Mouse (Mus musculus) left cerebral cortex, adult 2 months (tissue): ENCODE results near the gene Rbm33. TPM values are rescaled to one million over a fixed set of nuclear protein-coding genes. Genes with fewer than 3 reads are reported as not detected.

Source experiments
- DNase-seq, 2 experiments: peaks; one replicate each; pipeline ENCODE4 v3.0.0; 2021 to 2022; ENCODE audit warnings: low spot score in 2 of 2, mixed read lengths in 1 of 2; ENCODE audit errors: extremely low spot score in 1 of 2
- H3K27ac ChIP-seq: fragments of 200-600 bp; 2 replicates; pipeline ENCODE4 v1.8.1; 2022
- H3K4me3 ChIP-seq: fragments of 200-600 bp; 2 replicates; pipeline ENCODE4 v1.8.1; 2022
- CTCF ChIP-seq: fragments of 200-600 bp; IDR thresholded peaks from 2 replicates; pipeline ENCODE4 v1.8.1; 2022; ENCODE audit warnings: antibody characterized with exemption, mild to moderate bottlenecking, moderate library complexity
- intact Hi-C: fragments of 180-260 bp; cut with DNase I; formaldehyde crosslinking; loops from one replicate; pipeline ENCODE4 v1.15.1; 2025
- total RNA-seq, 2 experiments: library from RNA; stranded (reverse); gene quantifications; 2 replicates each; pipeline ENCODE4 v1.2.3; 2021

Rbm33 gene
- total RNA-seq, 2 experiments from 2014 or later = 72.1 to 75.2 TPM

DNA sequence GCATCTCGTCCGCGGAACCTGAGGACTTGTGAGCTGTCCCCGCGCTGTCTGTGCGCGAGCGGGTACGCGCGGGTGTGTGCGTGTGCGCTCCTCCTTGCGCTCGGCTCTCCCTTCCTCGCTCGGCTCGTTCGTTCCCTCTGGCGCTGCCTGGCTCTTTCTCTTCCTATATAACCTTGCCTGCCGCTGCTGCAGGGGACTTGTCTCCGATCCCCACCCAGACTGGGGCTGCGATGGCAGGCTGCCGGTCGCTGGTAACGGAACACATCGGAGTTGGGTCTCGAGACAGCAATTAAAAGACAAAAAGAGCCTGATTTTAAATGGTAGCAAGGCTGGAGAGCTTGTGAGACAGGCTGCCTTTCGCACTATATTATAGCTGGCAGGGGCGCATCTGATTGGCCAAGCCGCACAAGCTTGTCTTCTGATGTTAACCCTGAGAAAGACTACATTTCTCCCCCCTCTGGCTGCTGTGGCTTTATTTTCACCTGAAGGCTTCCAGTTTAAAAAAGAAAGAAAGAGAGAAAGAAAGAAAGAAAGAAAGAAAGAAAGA is 149.9 kb downstream of the Rbm33 start, which contains the start of gene Shh:
Gene Shh, minus strand, starts transcription at position 497 of the 547 bp plus-strand sequence.
- intact Hi-C loops = loop anchor here (5.0 kb wide), 4 partner anchors 355 to 825 kb away; no protein-coding TSS in a partner anchor
- Histone ChIP-seq H3K27ac (peak within 1 kb of the TSS; percentile 83), H3K4me3 (peak within 1 kb of the TSS; percentile 57)
- DNase-seq = peak; percentile 52 to 60
- no peak for TF ChIP-seq CTCF

Other genes starting within 250 kb of the Rbm33 start
- gene Insig1, start 245.8 kb upstream of the Rbm33 start, total RNA-seq = 10 to 100 TPM; 76.8 to 82.2 TPM
- under 1 TPM; 0.09 to 0.59 TPM for gene En2, start 151.4 kb upstream of the Rbm33 start, total RNA-seq
- gene Cnpy1, start 71.3 kb upstream of the Rbm33 start, total RNA-seq = not detected
- 1 to 10 TPM; 3.2 TPM for gene Shh, start 150.1 kb downstream of the Rbm33 start, total RNA-seq